Mouse (Mus musculus) layer of hippocampus, adult 9-10 months (tissue): Measurements from ENCODE around the gene Atp12a.

ENCODE experiments used
- DNase-seq: peaks from one replicate; pipeline ENCODE4 v3.0.0; 2022; ENCODE audit warnings: low spot score

Atp12a gene

GRCm38 (mm10) chr14:56379336-56379735, 14.5 kb downstream of the Atp12a start:
- no peak for DNase-seq

GRCm38 (mm10) chr14:56382366-56382765, 17.5 kb downstream of the Atp12a start:
- no peak for DNase-seq

GRCm38 (mm10) chr14:56390247-56390646, 25.4 kb downstream of the Atp12a start:
- DNase-seq: no peak

DNA sequence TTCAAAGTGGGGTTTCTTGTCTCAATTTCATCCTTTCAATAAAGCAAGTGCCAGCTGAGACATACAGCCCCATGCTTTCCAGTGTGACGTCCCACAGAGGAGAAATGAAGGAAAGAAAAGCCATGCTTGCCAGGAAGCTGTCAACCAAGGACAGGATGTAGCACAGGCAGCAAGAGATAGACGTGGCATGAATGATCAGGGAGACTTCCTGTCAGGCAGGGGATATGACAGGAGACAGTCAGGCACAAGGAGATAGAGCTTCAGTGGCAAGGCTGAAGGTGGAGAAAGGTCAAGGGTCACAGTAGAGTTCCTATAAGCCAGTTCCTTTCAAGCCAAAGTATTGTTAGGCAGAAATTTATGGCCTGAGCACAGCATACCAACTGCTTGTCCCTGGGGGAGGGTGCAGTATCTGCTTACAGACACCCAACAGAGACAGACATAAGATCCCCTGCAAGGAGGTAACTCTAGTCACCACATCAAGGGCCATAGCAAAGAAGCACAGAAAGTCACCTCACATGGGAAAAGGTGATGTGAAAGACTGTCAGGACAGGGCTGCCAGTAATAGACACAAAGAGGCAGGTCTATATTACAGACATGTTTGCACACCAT, 28.9 kb downstream of the Atp12a start:
- no peak for DNase-seq

GRCm38 (mm10) chr14:56398001-56398400, 33.1 kb downstream of the Atp12a start:
- peak; percentile 13 for DNase-seq

- no peak for DNase-seq
Measured at GRCm38 (mm10) chr14:56402311-56403071, 37.6 kb downstream of the Atp12a start, which contains the start of gene Rnf17. TSS of gene Rnf17 (plus strand) at chr14:56402581.

DNA sequence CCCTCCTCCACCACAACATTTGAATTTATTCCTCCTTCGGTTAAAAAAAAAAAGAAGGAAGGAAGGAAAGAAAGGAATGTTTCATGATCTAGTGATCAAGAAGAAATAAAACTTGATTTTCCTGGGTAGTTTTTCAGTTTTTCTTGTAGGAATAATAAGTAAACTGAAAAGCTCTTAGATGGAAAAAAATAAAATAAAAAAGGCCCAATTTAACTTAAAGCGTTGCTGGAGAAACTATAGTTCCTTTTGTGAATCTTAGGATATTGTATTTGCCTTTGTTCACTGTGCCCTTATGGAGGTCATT, 38.2 kb downstream of the Atp12a start:
- DNase-seq: no peak
